Mouse (Mus musculus) bone marrow macrophage, adult 2 months (primary cell): ENCODE data around the gene Tmprss4.

Experiments
- CTCF ChIP-seq: IDR thresholded peaks from 2 replicates; pipeline ENCODE4 v1.5.1; 2012; ENCODE audit warnings: low read depth, mild to moderate bottlenecking, low read length, moderate library complexity
- POLR2A ChIP-seq: IDR thresholded peaks from 2 replicates; pipeline ENCODE4 v1.6.1; 2012; ENCODE audit warnings: mild to moderate bottlenecking, low read depth, low read length, borderline replicate concordance

GRCm38 (mm10) chr9:45133484-45134310 is 70.2 kb downstream of the Tmprss4 start:
- TF ChIP-seq POLR2A = no peak
- no peak for TF ChIP-seq CTCF
